Mouse (Mus musculus) bone marrow, adult 2 months (tissue): ENCODE data around the gene Ammecr1.

Experiments
- CTCF ChIP-seq: fragments of 200-500 bp; IDR thresholded peaks from 2 replicates; pipeline ENCODE4 v1.5.1; 2011; ENCODE audit warnings: low read length, control low read depth; ENCODE audit not compliant: control insufficient read depth, insufficient read depth
- POLR2A ChIP-seq: fragments of 200-500 bp; IDR thresholded peaks from 2 replicates; pipeline ENCODE4 v1.6.1; 2011; ENCODE audit warnings: low read depth, mild to moderate bottlenecking, control low read depth, low read length, borderline replicate concordance; ENCODE audit not compliant: control insufficient read depth

DNA sequence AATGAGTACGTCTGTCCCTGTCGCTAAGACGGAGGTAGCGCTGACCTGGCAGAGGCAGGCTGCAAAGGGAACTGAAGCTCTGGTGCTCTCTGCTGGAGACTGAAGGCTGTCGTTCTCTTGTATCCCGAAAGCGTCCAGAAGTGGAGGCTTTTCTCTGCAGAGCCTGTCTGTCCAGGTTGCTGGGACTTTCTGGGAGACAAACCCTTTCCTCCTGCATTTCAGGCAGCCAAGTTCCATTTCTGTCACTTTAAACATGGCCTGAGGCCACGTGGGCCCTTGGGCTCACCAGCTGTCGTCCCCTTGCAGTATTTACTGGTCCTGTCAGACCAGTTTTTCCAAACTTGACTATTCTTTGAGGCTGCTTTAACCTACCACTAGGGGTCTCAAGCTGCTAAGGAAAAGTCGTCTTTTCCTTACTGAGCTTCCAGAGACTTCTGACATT is 159.9 kb downstream of the Ammecr1 start:
- TF ChIP-seq POLR2A (no peak), CTCF (no peak)
